Mouse (Mus musculus) gastrocnemius, postnatal 36 days (tissue): ENCODE data around the gene Gm49383. TPM values are rescaled to one million over a fixed set of nuclear protein-coding genes. Genes with fewer than 3 reads are reported as not detected.

Source experiments
- DNase-seq, 2 experiments: peaks; one replicate each; pipeline ENCODE4 v3.0.0; 2022
- intact Hi-C: fragments of 180-260 bp; cut with DNase I; formaldehyde crosslinking; loops from one replicate; pipeline ENCODE4 v1.15.1; 2025
- total RNA-seq, 2 experiments: library from RNA; stranded (reverse); gene quantifications; 2 replicates each; pipeline ENCODE4 v1.2.3; 2021

Gm49383 gene
- total RNA-seq, 2 experiments from 2014 or later, result 1.9 to 3.2 TPM

DNA sequence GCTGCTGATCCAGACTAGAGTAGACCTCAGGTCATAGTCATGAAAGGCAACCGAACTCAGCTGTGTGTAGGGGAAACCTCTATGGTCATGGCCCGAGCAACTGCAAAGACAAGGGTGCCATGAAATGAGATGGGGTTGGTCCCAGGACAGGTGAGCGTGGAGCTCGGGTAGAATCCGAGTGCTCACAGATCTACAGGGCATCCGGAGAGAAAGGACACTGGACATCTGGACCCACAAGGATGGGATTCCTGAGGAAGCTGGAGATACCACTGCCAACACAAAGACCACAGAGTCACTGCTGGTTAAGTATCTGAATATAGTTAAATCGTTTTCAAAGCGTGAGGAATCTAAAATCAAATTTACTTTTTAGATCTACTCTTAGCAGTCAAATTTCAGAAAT, 10.5 kb upstream of the Gm49383 start:
- intact Hi-C loops, result no loop called here
- DNase-seq, result no peak

DNA sequence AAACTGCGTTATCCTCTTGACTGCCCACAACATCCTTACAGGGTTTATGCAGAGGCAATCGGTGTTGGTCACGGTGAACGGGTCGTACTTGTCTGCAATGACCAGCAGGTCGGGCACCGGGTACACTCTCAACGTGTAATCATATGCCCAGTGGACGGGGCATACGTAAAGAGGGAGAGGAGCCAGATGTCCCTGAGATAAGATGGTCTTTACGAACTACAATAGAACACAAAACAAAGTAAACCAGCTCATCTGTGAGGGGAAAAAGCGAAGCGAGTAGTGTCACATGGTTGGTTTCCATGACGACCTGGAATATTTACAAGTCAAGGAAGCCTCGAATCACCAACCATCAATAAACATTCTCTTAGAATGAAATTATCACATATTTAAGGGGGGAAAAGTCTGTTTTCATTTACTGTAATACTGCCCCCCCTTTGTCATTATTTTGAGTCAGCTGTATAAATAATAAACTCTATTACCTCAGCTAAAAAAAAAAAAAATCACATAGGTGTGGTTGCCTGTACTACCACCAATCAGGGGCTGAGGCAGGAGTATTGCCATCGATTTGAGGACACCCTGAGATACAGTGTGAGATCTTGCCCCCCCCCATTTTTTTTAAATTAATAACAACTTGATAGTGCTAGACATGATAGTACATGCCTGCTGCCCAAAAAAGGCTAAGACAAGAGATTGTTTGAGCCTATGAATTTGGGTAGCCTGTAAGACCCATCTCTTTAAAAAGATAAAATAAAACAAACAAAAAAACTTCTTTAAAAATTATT, 7.3 kb upstream of the Gm49383 start, which contains the start of gene Gm49384:
Gene Gm49384 (minus strand): TSS at position 216 of the 782 bp plus-strand sequence.
- intact Hi-C loops, result no loop called here
- no peak for DNase-seq

DNA sequence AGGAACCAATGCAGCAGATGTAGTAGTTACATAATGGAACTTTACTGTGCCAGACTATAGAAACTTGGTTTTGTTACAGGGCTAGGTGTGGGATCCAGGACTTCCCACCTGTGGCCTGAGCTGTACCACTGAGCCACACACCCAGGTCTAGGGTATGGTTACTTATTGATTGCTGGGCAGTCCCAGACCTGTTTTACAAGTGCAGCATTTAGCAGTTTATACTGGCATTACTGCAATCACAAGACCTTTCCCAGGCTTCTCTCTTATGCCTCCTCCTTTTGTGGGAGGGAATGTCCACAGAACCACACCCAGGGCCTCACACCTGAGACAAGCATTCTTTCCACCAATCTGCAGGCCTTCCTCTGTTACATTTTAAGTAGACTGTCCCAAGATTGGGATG, 2.1 kb upstream of the Gm49383 start:
- no peak for DNase-seq
- intact Hi-C loops, result no loop called here

DNA sequence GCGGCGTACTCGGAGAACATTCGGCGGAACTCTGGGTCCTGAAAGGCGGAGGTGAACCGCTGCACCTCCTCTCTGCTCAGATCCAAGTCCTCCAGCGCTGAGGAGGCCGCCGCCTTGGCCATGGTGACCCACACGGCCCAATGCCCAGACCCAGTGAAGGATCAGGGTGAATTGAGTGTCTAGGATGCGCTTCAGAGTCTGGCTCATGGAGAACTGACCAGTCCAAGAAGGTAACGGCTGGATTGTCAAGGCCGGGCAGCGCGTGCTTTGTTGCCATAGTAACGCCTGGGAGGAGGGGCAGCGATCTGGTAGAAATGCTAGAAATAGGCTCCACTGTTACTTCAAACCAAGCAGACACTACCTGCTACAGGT, 1.2 kb upstream of the Gm49383 start, which contains the start of gene Dnaaf2:
Gene Dnaaf2 (minus strand): TSS at position 266 of the 372 bp plus-strand sequence.
- intact Hi-C loops, result no loop called here
- DNase-seq, result peak; percentile 15 to 40

DNA sequence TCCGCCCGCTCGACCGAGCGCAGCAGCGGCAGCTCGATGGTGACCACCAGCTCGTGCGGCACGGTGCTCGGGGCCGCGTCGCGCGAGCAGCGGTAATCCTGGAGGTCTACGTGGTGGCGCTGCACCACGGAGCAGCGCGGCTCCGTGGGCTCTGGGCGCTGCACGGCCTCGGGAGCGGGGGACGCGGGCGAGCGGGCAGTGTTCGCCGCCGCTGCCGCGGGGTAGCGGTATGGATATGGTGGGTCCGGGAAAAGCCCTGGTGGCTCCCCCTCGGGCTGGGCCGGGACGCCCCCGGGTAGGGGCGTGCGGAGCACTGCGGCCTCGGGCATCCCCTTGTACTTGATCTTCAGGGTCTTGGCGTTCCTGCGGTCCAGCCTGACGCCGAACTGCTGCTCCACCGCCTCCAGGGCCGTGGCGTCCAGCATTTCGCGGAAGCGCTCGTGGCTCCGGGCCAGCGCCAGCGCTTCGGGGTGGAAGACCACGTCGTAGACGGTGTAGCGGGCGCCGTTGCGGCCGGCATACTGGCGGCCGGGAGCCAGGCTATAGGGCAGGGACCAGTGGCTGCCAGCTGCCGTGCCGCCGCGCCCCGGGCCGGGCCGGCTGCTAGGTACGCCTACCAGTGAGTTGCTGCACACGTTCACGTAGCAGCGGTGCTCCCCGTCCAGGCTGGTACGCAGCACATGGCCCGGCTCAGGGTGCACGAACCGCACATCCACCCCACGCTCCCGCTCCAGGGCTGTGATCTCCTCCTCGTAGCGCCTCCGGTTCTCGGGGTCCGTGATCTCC, 667 bp upstream of the Gm49383 start:
- intact Hi-C loops, result no loop called here
- peak; percentile 33 to 54 for DNase-seq

DNA sequence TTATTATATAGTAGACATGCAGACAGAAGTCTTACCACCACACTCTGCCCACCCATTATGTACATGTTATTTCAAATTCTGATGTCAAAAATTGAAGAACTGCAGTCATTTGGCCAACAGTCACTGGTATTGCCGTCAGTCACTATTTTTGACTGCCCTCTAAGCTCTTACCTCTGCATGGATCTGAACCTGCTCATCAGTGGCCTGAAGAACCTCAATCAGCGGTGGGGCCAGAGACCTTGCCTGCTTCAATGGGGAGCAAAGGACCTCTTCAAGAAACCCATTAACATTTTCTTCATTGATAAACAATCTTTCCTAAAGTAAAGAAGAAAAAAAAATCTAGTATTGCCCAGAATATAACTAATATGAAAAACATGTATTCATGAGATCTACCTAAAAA, 4.3 kb downstream of the Gm49383 start:
- no peak for DNase-seq
- intact Hi-C loops, result no loop called here

DNA sequence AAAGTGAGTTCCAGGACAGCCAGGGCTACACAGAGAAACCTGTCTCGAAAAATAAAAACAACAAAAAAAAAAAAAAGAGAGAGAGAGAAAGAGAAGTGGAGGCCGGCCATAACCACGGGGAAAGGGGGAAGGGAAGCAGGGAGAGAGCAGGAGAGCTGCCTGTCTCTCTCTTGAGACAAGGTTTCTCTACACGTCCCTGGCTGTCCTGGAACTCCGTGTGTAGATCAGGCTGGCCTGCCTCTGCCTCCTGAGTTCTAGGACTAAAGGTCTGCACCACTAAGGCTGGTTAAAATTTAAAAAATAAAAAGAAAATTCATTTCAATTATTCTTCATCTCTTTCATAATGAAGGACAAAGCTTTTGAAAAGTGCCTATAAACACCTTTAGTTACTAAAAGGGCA, 5.5 kb downstream of the Gm49383 start:
- no peak for DNase-seq
- intact Hi-C loops, result no loop called here

DNA sequence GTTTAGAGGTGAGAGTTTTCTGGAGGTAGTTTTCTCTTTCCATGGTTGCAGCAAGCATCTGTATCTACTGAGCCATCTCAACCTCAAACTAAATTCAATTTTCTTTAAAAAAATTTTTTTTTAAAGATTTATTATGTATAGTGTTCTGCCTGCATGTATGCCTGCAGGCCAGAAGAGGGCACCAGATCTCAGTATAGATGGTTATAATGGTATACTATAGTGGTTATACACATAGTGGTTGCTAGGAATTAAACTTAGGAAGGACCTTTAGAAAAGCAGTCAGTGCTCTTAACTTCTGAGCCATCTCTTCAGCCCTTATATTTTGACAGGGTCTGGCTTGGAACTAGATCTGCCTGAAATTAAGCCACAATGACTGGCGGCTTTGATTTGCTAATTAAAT, 6.4 kb downstream of the Gm49383 start:
- DNase-seq, result no peak
- intact Hi-C loops, result no loop called here

DNA sequence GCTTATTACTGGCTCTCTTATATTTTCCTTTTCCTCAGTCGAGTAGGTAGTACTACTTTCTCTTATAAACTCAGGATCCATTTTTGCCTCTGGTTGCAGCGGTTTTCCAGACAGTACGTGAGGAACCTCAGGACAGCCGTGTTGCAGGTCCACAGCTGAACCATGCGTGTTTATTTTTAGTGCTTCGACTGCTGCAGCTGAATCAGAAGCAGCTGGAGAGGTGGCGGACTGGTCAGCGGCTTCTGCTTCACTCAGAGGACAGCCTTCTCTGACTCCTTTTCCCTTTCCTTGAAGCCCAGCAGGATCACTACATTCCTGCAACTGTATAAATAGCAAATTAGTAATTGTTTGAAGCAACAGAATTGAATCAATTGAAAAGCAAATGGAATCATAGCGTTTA, 6.8 kb downstream of the Gm49383 start:
- intact Hi-C loops, result no loop called here
- no peak for DNase-seq

DNA sequence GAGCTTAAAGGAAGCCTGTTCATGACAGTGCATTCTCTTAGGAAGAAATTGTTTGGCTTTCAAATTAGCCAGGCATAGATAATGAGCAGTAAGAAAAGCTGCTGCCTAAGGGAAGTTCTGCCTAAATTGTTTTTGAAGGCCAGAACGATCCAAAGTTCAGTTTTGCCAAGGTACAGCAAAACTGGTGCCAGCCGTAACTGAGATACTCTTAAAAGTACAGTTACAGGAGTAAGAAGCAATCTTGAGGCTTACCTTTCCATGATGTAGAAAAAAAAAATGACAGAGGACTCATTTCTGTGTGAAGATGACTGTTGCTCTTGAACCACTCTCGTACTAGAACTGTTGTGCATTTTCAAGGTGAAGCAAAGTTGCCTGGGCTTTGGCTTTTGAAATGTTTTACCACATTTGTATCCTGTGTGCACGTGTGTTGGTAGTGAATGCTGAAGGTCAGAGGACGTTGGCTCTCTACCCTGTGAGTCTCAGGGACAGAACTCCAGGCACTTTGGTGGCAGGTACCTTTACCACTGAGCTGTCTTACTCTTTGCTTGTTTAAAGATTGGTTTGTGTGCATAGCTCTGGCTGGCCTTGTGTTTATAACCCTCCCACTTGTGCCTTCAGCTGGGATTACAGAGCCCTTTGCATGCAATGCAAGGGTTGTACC, 10.0 kb downstream of the Gm49383 start:
- DNase-seq, result no peak
- intact Hi-C loops, result no loop called here

DNA sequence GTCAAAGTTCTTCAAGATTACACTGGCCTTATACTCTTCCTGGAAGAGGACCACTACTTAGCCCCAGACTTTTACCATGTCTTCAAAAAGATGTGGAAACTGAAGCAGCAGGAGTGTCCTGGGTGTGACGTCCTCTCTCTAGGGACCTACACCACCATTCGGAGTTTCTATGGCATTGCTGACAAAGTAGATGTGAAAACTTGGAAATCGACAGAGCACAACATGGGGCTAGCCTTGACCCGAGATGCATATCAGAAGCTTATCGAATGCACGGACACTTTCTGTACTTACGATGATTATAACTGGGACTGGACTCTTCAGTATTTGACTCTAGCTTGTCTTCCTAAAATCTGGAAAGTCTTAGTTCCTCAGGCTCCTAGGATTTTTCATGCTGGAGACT, 11.5 kb downstream of the Gm49383 start:
- no peak for DNase-seq
- intact Hi-C loops, result no loop called here

DNA sequence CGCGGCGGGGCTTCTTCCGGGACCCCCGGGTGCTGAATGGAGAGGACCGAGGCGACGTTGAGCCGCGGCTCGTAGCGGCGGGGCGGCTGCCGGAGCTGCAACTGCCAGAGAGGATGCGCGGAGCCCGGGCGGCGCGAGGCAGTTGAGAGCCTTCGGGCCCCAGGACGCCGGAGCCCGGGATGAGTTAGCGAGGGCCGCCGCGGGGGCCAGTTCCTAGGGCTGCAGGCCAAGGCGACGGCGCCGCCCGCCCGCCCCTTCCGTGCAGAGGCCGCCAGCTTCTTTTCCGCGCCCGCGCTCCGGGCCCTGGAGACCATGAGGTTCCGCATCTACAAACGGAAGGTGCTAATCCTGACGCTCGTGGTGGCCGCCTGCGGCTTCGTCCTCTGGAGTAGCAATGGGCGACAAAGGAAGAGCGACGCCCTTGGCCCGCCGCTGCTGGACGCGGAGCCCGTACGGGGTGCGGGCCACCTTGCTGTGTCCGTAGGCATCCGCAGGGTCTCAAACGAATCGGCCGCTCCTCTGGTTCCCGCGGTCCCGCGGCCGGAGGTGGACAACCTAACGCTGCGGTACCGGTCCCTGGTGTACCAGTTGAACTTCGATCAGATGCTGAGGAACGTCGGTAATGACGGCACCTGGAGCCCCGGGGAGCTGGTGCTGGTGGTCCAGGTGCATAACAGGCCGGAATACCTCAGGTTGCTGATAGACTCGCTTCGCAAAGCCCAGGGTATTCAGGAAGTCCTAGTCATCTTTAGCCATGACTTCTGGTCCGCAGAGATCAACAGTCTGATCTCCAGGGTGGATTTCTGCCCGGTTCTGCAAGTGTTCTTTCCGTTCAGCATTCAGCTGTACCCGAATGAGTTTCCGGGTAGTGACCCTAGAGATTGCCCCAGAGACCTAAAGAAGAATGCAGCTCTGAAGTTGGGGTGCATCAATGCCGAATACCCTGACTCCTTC, 12.3 kb downstream of the Gm49383 start:
- peak; percentile 44 to 69 for DNase-seq
- intact Hi-C loops, result no loop called here

DNA sequence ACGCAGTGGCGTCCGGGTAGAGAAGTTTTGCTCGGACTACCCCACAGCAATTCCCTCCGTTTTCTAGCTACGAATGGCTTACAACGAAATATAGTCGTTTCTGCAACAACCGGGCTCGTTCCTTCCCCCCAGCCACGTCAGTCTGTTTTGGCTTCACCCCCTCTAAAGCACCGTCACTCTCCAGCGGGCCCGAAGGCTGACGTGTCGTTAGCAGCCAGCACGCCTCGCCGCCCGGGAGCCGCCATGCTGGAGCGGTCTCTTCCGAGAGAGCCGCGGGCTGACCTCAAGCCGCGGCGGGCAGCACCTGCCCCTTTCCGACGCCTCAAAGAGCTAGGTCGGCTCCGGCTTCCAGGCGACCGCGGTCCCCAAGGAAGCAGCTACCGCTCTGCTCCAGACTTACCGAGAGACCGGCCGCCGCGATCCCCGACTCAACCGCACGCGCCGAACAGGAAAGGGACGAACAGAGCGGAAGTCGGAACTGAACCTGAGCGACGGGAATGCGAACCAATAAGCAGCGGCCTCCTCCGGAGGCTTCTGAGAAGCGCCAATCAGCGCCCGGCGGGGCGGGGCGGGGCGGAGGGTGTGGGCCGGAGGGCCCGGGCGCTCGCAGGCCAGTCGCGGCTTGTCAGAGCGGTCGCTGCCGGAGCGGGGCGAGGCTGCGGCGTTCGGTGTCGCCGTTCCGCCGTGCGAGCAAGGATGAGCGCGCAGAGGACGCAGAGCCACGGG, 13.2 kb downstream of the Gm49383 start, which contains the start of the genes Rpl36al and Mgat2:
Gene Rpl36al (minus strand): TSS at position 501 of the 726 bp plus-strand sequence.
Gene Mgat2 (plus strand): TSS at position 575 of the 726 bp plus-strand sequence.
- peak; percentile 98 to 99 for DNase-seq
- intact Hi-C loops, result no loop called here

DNA sequence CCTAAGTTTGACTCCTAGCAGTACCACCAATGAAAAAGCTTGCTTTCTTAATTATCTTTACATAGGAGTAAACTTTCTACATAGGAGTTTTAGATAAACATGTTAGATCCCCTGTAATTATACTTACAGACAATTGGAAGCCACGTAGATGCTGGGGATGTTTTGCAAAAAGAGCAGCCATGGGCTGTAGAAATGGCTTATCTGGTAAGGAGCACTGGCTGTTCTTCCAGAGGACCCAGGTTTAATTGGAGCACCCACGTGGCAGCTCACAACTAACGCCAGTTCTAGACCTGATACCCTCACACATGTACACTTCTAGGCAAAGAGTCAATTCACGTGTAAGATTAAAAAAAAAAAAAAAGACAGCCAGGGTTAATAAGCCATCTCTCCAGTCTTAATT, 15.1 kb downstream of the Gm49383 start:
- no peak for DNase-seq
- intact Hi-C loops, result no loop called here

DNA sequence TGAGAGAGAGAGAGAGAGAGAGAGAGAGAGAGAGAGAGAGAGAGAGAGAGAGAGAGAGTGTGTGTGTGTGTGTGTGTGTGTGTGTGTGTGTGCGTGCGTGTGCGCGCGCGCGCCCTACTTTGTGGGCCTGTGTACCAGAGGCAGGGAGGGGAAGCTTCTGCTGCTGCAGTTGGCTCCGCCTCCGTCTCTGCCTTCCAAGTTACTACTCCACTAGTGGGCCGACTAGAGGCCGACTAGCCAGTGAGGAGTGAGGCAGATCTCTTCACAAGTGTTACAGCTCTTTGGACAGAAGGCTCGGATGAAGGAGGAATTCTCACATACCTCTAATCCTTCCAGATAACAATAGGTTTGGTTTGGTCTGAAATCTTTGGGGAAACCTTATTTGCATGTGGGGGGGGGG, 17.5 kb downstream of the Gm49383 start:
- intact Hi-C loops, result no loop called here

DNA sequence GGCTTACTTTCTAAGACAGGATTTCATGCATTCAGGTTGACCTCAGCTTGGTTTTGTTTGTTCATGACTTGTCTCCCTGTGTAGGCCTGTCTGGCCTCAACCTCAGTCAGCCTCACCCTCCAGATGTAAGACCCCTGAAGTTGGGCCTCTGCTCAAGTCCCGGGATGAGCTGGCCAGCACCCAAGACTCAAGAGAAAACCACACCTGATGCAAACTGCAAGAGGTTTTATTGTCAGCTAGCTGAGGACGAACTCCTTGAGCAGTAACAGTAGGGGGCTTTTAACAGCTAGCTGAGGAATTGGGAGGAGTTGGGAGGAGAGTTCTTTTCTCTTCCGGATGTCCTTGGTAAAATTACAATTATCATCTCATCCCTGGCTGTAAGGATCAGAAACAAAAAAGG, 19.4 kb downstream of the Gm49383 start:
- intact Hi-C loops, result no loop called here
- no peak for DNase-seq

More for the DNA sequence above, 17.5 kb downstream of the Gm49383 start:
- no peak for DNase-seq

DNA sequence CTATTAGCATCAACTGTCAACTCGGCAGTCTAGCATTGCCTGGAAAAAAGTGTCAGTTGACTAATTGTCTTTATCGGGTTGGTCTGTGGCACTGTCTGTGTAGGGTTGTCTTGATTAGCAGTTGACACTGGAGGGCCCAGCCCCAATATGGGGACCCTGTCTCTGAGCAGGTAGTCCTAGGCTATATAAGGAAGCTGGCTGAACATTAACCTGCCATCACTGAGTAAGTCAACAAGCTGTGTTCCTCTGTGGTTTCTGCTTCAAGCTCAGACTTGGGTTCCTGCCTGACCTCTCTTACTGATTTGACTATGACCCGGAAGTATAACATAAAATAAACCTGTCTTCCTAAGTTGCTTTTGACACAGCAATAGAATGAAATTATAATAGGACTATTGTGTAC, 20.9 kb downstream of the Gm49383 start:
- no peak for DNase-seq
- intact Hi-C loops, result no loop called here

DNA sequence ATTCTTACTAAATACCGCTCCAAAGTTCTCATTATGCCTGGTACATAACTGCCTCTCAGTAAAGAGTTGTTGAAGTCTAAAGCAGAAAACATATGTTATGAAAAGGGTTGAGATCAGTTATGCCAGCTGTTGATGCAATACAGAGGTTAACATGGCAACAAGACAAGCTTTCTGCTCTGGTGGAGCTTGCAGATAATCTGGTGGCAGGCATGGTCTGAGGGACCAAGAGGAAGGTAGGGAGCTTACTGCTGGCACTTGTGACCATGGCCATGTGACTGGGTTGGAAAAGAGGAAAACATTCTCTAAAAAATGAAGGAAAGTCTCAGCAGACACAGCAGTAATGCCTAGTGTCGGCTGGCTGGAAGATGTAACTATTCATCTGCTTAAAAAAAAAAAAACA, 25.6 kb downstream of the Gm49383 start:
- no peak for DNase-seq
- intact Hi-C loops, result no loop called here

DNA sequence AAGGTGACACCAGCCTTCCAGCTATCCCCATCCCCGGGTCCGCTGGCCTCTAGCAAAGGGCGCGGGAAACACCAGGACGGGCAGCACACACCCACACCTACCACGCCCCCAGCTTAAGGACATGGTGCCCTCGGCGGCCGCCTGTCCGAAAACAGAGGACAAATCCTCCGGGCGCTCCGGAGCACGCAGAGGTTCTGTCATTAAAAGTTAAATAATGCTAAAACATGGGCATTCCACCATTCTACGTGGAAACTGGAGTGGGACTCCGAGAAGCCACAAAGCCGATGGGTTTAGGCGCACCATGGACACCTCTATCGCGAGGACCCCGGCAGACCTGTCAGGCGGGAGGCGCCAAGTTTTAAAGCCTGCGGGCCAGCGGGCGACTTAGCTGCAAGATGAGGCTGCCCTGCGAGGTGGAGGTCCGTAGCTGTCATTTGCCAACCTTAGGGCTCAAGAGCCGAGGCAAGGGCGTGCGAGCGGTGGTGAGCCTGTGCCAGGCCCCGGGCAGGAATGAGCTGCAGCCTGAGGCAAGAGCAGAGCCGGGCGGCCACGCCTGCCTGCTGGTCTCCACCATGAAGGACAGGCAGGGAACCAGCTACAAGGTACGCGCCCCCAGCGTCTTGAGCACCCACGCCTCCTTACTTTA, 28.3 kb downstream of the Gm49383 start, which contains the start of gene Lrr1:
Gene Lrr1 (plus strand): TSS at position 354 of the 646 bp plus-strand sequence.
- DNase-seq, result peak; percentile 77 to 92
- intact Hi-C loops, result no loop called here
